Mouse (Mus musculus) CD4-positive helper T cell, adult 2 months (primary cell): ENCODE measurements around the gene Gnptg.
A peak's percentile ranks its signal among the peaks of the same experiment; 100 is the strongest.

ENCODE experiments used
- DNase-seq: peaks from one replicate; pipeline ENCODE4 v3.0.0-alpha.2; 2012; ENCODE audit warnings: low read depth, missing footprints, low spot score

Gnptg gene

DNA sequence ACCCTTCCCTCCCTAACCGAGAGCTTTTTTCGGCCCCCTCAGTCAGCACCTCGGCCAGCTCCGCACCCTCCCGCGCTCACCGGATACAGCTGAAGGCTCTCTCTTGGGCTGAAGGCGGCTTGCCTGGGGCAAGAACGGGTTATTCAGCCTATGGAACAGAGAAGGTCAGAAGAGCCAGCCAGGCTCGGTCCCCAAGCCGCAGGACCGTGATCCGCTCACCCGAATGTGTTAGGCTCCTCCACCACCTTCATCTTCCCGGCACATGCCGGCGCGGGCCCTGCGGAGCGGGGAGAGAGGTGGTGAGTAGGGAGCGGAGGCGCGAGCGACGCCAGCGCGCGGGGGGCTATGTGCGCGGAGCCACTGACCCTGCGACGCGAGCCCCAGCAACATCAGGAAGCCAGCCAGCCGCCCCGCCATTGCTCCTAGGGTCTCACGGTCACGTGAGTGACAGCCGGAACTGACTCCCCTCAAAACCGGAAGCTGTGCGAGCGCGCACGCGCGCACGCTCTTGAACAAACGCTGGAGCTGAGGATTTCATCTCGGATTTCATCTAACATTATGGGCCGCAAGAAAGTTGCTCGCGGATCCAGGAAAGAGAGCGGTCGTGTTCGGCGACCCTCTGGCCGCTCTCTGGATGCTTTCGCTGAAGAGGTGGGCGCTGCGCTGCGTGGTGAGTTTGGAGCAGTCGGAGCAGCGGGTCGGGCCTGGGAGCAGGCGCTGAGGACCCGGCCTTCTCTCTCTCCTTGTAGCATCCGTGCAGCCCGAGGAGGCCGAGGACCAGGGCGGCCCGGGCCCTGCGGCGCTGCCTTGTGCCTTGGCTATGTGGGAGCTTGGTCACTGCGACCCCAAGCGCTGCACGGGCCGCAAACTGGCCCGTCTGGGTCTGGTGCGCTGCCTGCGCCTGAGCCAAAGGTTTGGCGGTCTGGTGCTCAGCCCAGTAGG is at the start of gene Gnptg, which contains the start of gene Tsr3:
Gnptg (minus strand) TSS at position 430 of the 942 bp plus-strand sequence.
Tsr3 (plus strand) TSS at position 476 of the 942 bp plus-strand sequence.
- peak; percentile 94 for DNase-seq

DNA sequence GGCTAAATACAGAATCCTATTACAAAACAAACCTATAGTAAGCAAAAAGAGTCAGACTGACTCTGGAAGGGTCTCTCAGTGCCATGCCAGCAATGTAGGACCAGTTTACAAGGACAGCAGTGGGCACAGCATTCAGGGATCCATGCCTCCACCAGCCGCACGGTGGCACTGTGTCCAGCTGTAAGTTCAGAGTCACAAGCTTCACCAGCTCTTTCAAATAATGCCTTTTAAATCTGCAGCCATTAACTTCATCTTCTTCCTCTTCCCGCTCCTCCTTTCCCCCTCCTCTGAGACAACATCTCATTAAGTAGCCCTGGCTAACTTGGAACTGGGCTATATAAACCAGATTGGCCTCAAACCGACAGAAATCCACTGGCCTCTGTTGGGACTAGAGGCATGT is 48.9 kb upstream of the Gnptg start:
- DNase-seq = peak; percentile 33

DNA sequence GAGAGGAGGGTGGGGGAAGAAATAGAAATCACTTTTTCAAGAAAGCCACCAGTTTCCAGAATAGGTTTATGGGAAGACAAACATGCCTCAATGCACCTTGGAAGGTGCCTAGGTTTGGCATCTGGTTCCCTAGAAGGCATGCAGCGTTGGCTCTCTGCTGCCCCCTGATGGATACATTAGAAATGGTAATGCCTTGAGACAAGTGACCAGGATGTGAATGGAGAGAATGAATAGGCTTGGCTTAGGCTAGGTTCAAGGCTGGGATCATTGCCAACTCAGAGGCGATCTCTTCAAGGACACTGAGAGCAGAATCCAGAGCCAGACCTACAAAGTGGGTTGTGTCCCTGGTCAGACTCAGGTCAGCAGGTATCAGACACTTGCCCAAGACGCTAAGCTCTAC is 45.1 kb upstream of the Gnptg start:
- DNase-seq = peak; percentile 75

GRCm38 (mm10) chr17:25282133-25282532 is 42.2 kb upstream of the Gnptg start:
- DNase-seq = peak; percentile 53

GRCm38 (mm10) chr17:25275833-25276232 is 35.9 kb upstream of the Gnptg start:
- DNase-seq = no peak

GRCm38 (mm10) chr17:25274571-25275346 is 34.8 kb upstream of the Gnptg start, which contains the start of gene Ube2i:
Ube2i (minus strand) TSS chr17:25274622.
- DNase-seq = no peak

DNA sequence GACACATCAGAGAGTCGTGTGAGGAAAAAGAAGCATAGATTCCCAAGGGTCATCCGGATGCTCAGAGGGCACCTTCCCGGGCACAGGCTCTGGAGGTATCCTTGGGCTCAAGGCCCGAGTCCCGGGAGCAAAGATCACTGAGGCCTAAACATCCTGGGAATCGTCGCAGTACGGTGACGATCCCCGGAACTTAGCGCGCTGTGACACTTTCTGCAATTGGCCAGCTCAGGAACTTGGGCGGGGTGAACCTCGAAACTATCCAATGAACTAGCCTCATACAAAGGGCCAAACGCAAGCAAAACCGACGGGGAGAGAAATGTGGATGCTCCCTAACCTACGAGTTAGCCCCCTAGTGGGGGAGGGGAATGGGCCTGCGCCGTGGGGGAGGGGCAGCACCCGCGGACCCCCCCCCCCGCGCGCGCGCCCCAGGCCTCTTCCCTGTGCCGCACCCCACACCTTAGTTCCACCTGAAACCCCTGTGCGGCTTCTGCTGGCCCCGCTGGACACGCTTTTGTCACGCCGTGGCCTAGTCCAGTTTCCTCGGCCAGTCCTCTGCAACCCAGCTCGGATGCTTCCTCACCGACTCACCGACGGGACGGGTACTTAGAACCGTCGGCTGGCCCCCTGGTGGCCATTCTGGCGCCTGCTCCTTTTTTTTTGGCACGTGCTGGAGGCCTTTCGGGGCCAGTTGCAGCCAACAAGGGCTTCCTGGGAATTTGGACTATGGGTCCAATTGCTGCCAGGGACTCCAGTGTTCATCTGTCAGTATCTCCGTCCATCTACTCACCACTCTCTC is 34.0 kb upstream of the Gnptg start:
- peak; percentile 99 for DNase-seq

DNA sequence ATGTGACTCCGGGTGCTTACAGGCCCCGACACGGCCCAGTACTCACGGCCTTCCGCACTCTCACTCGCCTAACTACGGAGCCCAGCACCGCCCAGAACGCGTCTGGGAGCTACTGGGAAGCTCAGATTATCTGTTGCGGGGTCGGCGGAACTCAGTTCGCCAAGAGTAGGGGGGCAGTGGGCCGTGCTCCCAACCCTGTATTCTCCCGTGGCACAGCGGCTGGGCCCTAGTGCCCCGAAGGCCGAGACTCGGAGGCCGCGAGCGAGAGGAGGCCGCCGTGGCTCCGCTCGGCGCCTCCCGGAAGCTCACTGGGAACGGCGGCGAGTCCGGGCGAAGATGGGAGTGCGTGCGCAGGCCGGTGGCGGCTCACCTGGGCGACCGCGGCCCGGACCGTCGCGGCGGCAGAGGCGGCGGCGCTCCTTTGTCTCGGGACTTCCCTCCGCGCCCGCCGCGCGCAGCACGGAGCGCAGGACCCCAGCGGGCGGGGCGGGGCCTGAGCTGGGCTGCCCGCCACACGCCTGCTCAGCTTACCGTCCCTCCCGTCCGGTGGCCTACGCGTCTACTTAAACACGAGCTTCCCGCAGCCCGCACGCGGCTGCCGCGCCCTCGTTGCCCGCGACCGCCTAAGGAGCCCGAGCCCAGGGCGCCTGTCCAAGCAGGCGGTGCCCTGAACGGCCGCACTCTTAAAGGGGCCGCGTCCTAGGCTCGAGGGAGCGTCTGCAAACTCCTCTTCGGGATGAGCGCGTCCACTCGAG is 33.2 kb upstream of the Gnptg start:
- no peak for DNase-seq

GRCm38 (mm10) chr17:25272326-25272725 is 32.4 kb upstream of the Gnptg start:
- DNase-seq = peak; percentile 37

- DNase-seq = no peak
Observed at GRCm38 (mm10) chr17:25270795-25271335, 30.9 kb upstream of the Gnptg start.

DNA sequence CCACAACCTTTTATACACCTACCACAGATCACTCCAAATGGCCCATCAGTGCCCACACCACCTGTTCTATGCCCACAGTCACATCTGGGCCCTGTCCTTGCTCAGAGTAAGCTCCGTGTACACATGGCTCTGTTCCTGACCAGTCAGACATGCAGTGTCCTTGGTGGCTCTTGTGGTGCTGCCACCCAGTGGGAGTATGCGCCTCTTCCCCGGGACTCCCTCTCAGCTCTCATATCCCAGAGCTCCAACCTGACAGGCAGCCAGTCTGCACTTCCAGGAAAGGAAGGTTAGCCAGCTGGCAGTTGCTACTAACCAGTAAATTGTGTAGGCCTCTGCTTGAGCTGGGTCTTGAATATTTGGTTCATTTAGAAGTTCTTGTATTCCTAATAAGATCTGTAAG is 24.5 kb upstream of the Gnptg start:
- no peak for DNase-seq

DNA sequence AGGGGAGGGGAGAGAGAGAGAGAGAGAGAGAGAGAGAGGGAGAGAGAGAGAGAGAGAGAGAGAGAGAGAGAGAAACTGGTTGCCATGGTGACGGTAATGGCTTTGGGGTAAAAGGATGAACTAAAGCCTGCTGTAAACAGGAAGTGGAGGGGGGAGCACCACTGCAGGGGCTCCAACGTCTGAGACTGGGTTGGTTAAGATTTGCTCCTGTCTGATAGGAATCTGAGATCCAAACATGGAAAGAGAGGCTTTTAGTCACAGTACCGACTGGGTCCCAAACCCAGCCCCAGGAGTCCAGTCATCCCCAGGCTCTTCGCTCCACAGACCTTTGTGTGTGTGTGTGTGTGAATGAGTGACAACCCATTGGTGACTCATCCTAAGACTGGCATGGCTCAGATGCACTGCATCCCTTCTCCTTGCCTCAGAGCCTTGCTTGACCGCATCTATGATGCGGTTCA is 17.9 kb upstream of the Gnptg start:
- peak; percentile 84 for DNase-seq

DNA sequence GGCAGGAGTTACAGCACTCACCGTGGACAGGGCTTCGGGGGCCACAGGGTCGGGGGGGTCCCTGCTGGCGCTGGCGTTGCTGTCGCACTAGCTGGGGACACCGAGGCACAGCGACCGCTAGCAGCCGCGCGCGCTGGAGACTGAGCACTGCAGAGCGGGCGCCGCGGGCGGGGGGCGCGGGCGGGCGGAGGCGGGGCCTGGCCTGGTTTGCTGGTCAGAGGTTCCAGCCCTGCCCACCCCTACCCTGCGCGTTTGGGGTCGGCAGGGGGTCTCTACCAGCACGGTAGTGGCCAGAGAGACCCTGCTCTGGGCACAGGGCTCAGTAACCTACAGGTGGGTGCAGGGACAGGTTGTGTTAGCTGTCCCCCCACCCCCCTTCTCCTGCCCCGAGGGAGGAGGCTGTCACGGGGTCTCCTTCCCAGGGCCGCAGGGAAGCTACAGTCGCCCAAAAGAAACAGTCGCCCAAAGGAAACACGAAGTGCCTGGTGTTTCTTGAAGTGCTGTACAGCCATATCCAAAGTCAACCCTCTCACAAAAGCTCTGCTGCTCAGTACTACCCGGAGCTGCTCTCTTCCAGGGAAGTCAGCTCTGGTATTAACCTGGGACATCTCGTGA is 16.3 kb upstream of the Gnptg start, which contains the start of gene Baiap3:
Baiap3 (minus strand) TSS at position 225 of the 615 bp plus-strand sequence.
- peak; percentile 35 for DNase-seq

- peak; percentile 60 for DNase-seq
Observed at GRCm38 (mm10) chr17:25255110-25255509, 15.2 kb upstream of the Gnptg start.

DNA sequence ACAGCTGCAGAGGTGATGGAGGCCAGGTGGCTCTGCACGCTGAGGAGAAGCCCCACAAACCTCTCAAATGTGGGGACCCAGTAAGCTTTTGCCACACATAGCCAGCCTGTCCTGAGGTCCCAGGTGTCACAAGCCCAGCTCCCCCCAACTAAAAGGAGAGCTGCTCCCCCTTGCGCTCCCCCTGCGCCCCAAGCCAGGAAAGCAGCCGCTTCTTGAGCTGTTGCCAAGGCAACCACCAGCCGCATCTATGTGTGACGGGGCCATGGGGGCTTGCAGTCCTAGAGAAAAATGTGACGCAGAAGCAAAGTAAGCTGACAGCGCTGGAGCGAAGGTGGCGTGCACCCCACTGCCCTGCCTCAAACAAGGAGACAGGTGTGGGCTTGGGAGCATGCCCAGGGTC is 13.8 kb upstream of the Gnptg start:
- no peak for DNase-seq

GRCm38 (mm10) chr17:25252643-25253042 is 12.7 kb upstream of the Gnptg start:
- DNase-seq = no peak

DNA sequence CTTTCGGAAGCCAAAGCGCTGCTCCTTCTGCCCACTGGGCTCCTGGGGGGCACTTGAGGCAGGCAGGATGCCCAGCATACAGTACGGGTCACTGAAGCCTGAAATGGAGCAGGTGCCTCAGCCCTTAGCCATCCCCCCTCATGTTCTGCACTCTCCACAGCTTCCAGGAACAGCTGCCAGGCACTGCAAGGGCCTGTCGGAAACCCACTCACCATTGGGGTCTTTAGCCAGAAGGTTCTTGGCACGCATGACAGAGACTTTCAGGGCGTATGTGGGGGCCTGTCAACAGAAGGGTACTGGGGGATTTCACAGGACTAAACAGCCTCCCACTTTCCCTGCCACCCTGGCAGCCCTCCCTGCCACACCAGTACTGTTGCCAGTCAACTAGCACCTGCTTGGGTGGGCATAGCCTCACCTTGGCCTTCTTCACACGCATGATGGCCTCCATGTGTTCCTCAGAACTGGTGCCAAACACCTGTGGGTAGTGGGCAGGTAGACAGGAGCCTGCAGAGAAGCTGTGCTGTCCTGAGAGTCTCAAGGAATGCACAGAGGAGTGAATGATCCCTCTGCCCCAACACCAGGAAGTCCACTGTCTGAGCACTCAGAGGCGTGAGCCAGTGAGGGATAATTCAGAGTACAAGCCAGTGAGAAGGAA is 10.4 kb upstream of the Gnptg start:
- no peak for DNase-seq

DNA sequence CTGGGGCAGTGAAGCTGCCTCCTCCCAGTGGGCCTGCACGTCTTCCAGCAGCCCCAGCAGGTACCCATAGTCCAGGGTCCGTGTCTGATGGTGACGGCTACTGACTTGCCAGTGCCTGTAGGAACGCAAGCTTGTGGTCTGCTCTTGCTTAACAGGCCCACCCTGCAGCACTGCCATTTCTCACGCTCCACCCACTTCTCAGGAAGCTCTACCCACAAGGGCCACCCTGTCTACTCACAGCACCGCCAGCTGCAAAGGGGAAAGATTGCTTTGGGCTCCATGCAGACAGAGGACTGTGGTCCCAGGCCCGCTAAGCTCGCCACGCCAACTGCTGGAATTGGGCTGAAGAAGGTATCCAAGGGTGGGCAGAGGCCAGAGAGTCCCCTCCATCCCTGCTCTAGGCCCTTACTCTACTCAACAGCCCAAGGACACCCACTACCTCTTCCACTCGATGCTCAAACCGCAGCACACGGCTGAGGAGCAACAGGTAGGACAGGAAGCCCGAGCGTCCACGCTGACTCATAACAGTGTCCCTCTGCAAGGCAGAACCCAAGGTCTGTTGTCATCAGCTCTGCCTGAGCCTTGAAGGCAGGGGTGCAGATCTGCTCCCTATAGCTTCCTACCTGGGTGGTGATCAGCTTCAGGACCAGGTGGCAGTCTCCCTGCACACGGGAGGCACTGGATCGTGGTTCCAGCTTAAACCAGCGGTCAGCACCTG is 8.3 kb upstream of the Gnptg start:
- DNase-seq = peak; percentile 62

DNA sequence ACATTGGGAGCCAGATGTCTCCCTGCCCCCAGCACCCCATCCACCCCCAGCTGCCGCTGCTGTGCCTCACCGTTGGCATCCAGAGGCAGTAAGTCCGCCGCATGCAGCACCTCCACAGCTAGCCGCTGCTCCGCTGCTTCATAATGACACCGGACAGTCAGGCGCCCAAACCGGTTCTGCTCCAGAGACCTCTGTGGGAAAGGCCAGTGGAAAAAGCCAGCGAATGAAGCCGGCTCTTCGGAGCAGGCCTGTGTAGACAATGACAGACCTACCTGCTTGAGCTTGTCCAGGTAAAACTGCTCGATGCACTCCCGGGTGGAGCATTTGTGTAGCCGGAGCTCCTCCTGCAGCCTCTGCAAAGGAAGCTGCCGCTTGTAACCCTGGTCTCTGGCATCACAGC is 4.3 kb upstream of the Gnptg start:
- no peak for DNase-seq
